Mouse (Mus musculus): ENCODE measurements around the gene Adamtsl3. TPM values are rescaled to one million over a fixed set of nuclear protein-coding genes. Genes with fewer than 3 reads are reported as not detected.

Adamtsl3 gene
- polyA plus RNA-seq, 1 experiment from 2014 or later, result 0.93 TPM

GRCm38 (mm10) chr7:82423602-82424001, 88.1 kb downstream of the Adamtsl3 start:
- Histone ChIP-seq H3K27ac (ENCODE audit: low read depth, low read length) (no peak overlapping the region), H3K9ac (ENCODE audit: low read depth, low read length) (no peak overlapping the region), H3K9me3 (ENCODE audit: control insufficient read depth, low read length) (no peaks in the 10 kb centered on the region), H3K27me3 (replicated peaks; ENCODE audit: control insufficient read depth, insufficient read depth, low read length) (no peaks in the 10 kb centered on the region), H3K36me3 (ENCODE audit: control insufficient read depth, insufficient read depth, low read length) (no peaks in the 10 kb centered on the region), H3K4me3 (ENCODE audit: low read length) (no peak overlapping the region), H3K4me2 (ENCODE audit: low read length) (no peak overlapping the region), H3K4me1 (ENCODE audit: control insufficient read depth, insufficient read depth, low read depth, low read length) (no peaks in the 10 kb centered on the region)
- no peak for ATAC-seq
- WGBS, result 80% methylated on average over 2 of the region's 2 CpGs

- whole genome bisulfite sequencing, result 100% methylated on average over 1 of the region's 1 CpGs
- H3K4me1 ChIP-seq (ENCODE audit: control insufficient read depth, insufficient read depth, low read depth, low read length), result no peaks in the 10 kb centered on the region
- H3K27ac ChIP-seq (ENCODE audit: low read depth, low read length), result no peak overlapping the region
- no peak overlapping the region for H3K4me2 ChIP-seq (ENCODE audit: low read length)
- H3K36me3 ChIP-seq (ENCODE audit: control insufficient read depth, insufficient read depth, low read length), result no peaks in the 10 kb centered on the region
- no peak overlapping the region for H3K4me3 ChIP-seq (ENCODE audit: low read length)
- no peaks in the 10 kb centered on the region for H3K9me3 ChIP-seq (ENCODE audit: control insufficient read depth, low read length)
- no peak overlapping the region for H3K9ac ChIP-seq (ENCODE audit: low read depth, low read length)
- no peak for ATAC-seq
- H3K27me3 ChIP-seq (replicated peaks; ENCODE audit: control insufficient read depth, insufficient read depth, low read length), result no peaks in the 10 kb centered on the region
These were observed 88.8 kb downstream of the Adamtsl3 start for GRCm38 (mm10) chr7:82424281-82424680.

DNA sequence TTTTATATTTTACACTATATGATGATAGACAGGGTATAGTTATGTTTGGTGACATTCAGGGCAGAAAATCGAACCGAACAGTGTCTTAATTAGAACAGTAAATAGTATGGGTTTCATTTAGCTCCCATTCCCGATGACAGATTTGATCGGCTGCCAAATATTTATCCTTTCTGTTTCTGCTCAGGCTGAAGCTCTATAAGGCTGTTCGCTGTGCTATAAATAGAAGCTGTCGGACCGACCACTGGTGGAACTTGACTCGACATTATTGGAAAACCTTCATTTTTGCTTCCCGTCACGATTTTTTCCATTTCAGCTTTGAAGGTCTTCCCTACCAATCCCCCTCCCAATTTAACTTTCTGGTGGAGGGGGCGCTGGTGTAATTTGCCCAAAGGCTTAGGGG, 89.9 kb downstream of the Adamtsl3 start:
- no peak overlapping the region for H3K4me3 ChIP-seq (ENCODE audit: low read length)
- no peak overlapping the region for H3K9ac ChIP-seq (ENCODE audit: low read depth, low read length)
- no peaks in the 10 kb centered on the region for H3K36me3 ChIP-seq (ENCODE audit: control insufficient read depth, insufficient read depth, low read length)
- no peak overlapping the region for H3K4me2 ChIP-seq (ENCODE audit: low read length)
- WGBS, result 58% methylated on average over 11 of the region's 11 CpGs
- ATAC-seq, result no peak
- no peak overlapping the region for H3K27ac ChIP-seq (ENCODE audit: low read depth, low read length)
- H3K4me1 ChIP-seq (ENCODE audit: control insufficient read depth, insufficient read depth, low read depth, low read length), result no peaks in the 10 kb centered on the region
- H3K9me3 ChIP-seq (ENCODE audit: control insufficient read depth, low read length), result no peaks in the 10 kb centered on the region
- no peaks in the 10 kb centered on the region for H3K27me3 ChIP-seq (replicated peaks; ENCODE audit: control insufficient read depth, insufficient read depth, low read length)

DNA sequence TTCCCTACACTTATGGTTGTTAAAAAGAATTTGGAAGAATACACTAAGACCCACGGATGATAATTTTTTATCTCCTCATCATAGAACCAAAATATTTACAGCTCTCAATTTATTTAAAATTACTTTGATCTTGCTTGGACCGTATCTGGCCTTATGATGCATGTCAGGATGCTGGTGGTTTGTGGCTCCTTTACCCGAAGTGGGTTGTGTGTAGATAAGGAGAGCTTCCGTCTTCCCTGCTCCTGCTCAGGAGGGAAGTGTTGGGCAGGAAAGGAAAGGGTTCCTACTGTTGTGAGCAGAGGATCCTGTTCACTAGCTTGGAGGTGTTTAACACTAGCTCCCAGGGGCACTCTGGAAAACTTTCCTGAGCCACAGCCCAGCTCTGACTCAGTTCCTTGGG, 94.0 kb downstream of the Adamtsl3 start:
- H3K4me1 ChIP-seq (ENCODE audit: control insufficient read depth, insufficient read depth, low read depth, low read length), result no peaks in the 10 kb centered on the region
- no peaks in the 10 kb centered on the region for H3K27me3 ChIP-seq (replicated peaks; ENCODE audit: control insufficient read depth, insufficient read depth, low read length)
- H3K4me2 ChIP-seq (ENCODE audit: low read length), result no peak overlapping the region
- H3K27ac ChIP-seq (ENCODE audit: low read depth, low read length), result no peak overlapping the region
- no peak overlapping the region for H3K4me3 ChIP-seq (ENCODE audit: low read length)
- 86% methylated on average over 4 of the region's 4 CpGs for WGBS
- H3K36me3 ChIP-seq (ENCODE audit: control insufficient read depth, insufficient read depth, low read length), result no peaks in the 10 kb centered on the region
- no peaks in the 10 kb centered on the region for H3K9me3 ChIP-seq (ENCODE audit: control insufficient read depth, low read length)
- no peak overlapping the region for H3K9ac ChIP-seq (ENCODE audit: low read depth, low read length)
- ATAC-seq, result no peak

- no peak overlapping the region for H3K4me3 ChIP-seq (ENCODE audit: low read length)
- no peak overlapping the region for H3K9ac ChIP-seq (ENCODE audit: low read depth, low read length)
- H3K4me2 ChIP-seq (ENCODE audit: low read length), result no peak overlapping the region
- ATAC-seq, result no peak
- no peaks in the 10 kb centered on the region for H3K9me3 ChIP-seq (ENCODE audit: control insufficient read depth, low read length)
- H3K4me1 ChIP-seq (ENCODE audit: control insufficient read depth, insufficient read depth, low read depth, low read length), result no peaks in the 10 kb centered on the region
- no peak overlapping the region for H3K27ac ChIP-seq (ENCODE audit: low read depth, low read length)
- H3K36me3 ChIP-seq (ENCODE audit: control insufficient read depth, insufficient read depth, low read length), result no peaks in the 10 kb centered on the region
- no peaks in the 10 kb centered on the region for H3K27me3 ChIP-seq (replicated peaks; ENCODE audit: control insufficient read depth, insufficient read depth, low read length)
- 75% methylated on average over 2 of the region's 2 CpGs for WGBS
These were observed 96.1 kb downstream of the Adamtsl3 start for GRCm38 (mm10) chr7:82431572-82431971.

GRCm38 (mm10) chr7:82433226-82433625, 97.7 kb downstream of the Adamtsl3 start:
- Histone ChIP-seq H3K4me2 (ENCODE audit: low read length) (no peak overlapping the region), H3K36me3 (ENCODE audit: control insufficient read depth, insufficient read depth, low read length) (no peaks in the 10 kb centered on the region), H3K27me3 (replicated peaks; ENCODE audit: control insufficient read depth, insufficient read depth, low read length) (no peaks in the 10 kb centered on the region), H3K27ac (ENCODE audit: low read depth, low read length) (no peak overlapping the region), H3K4me1 (ENCODE audit: control insufficient read depth, insufficient read depth, low read depth, low read length) (no peaks in the 10 kb centered on the region), H3K4me3 (ENCODE audit: low read length) (no peak overlapping the region), H3K9ac (ENCODE audit: low read depth, low read length) (no peak overlapping the region), H3K9me3 (ENCODE audit: control insufficient read depth, low read length) (no peaks in the 10 kb centered on the region)
- WGBS, result 96% methylated on average over 2 of the region's 2 CpGs
- ATAC-seq, result no peak

- ATAC-seq, result no peak
- Histone ChIP-seq H3K36me3 (ENCODE audit: control insufficient read depth, insufficient read depth, low read length) (no peaks in the 10 kb centered on the region), H3K9me3 (ENCODE audit: control insufficient read depth, low read length) (no peaks in the 10 kb centered on the region), H3K4me2 (ENCODE audit: low read length) (no peak overlapping the region), H3K4me3 (ENCODE audit: low read length) (no peak overlapping the region), H3K27ac (ENCODE audit: low read depth, low read length) (no peak overlapping the region), H3K9ac (ENCODE audit: low read depth, low read length) (no peak overlapping the region), H3K27me3 (replicated peaks; ENCODE audit: control insufficient read depth, insufficient read depth, low read length) (no peaks in the 10 kb centered on the region), H3K4me1 (ENCODE audit: control insufficient read depth, insufficient read depth, low read depth, low read length) (no peaks in the 10 kb centered on the region)
- WGBS, result 73% methylated on average over 2 of the region's 2 CpGs
These were observed 122.9 kb downstream of the Adamtsl3 start for GRCm38 (mm10) chr7:82458376-82458775.

- no peak overlapping the region for H3K27ac ChIP-seq (ENCODE audit: low read depth, low read length)
- H3K4me2 ChIP-seq (ENCODE audit: low read length), result no peak overlapping the region
- 83% methylated on average over 10 of the region's 10 CpGs for WGBS
- no peaks in the 10 kb centered on the region for H3K9me3 ChIP-seq (ENCODE audit: control insufficient read depth, low read length)
- no peaks in the 10 kb centered on the region for H3K4me1 ChIP-seq (ENCODE audit: control insufficient read depth, insufficient read depth, low read depth, low read length)
- no peaks in the 10 kb centered on the region for H3K36me3 ChIP-seq (ENCODE audit: control insufficient read depth, insufficient read depth, low read length)
- H3K27me3 ChIP-seq (replicated peaks; ENCODE audit: control insufficient read depth, insufficient read depth, low read length), result no peaks in the 10 kb centered on the region
- no peak overlapping the region for H3K4me3 ChIP-seq (ENCODE audit: low read length)
- H3K9ac ChIP-seq (ENCODE audit: low read depth, low read length), result no peak overlapping the region
- no peak for ATAC-seq
These were observed 127.5 kb downstream of the Adamtsl3 start for GRCm38 (mm10) chr7:82462921-82463523.

DNA sequence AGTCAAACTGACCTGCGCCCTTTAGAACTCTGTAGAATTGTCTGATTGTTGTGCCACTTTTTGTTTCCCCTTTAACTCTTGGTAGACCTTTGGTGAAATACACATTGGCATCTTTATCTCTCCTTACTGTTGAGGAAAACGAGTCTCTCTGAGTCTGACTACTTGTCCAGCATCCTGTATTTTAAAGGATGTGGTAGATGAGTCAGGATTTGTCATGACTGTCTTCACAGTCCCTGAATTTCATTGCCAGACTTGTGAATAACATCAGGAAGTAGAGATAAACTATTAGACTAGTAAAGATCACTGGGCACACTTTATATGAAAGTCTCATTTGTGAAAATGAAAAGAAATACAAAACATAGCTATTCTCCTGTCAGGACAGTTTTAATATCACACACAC, 128.9 kb downstream of the Adamtsl3 start:
- Histone ChIP-seq H3K4me1 (ENCODE audit: control insufficient read depth, insufficient read depth, low read depth, low read length) (no peaks in the 10 kb centered on the region), H3K4me2 (ENCODE audit: low read length) (no peak overlapping the region), H3K27me3 (replicated peaks; ENCODE audit: control insufficient read depth, insufficient read depth, low read length) (no peaks in the 10 kb centered on the region), H3K4me3 (ENCODE audit: low read length) (no peak overlapping the region), H3K9me3 (ENCODE audit: control insufficient read depth, low read length) (no peaks in the 10 kb centered on the region), H3K27ac (ENCODE audit: low read depth, low read length) (no peak overlapping the region), H3K36me3 (ENCODE audit: control insufficient read depth, insufficient read depth, low read length) (no peaks in the 10 kb centered on the region), H3K9ac (ENCODE audit: low read depth, low read length) (no peak overlapping the region)
- WGBS, result 83% methylated on average over 2 of the region's 2 CpGs
- no peak for ATAC-seq

DNA sequence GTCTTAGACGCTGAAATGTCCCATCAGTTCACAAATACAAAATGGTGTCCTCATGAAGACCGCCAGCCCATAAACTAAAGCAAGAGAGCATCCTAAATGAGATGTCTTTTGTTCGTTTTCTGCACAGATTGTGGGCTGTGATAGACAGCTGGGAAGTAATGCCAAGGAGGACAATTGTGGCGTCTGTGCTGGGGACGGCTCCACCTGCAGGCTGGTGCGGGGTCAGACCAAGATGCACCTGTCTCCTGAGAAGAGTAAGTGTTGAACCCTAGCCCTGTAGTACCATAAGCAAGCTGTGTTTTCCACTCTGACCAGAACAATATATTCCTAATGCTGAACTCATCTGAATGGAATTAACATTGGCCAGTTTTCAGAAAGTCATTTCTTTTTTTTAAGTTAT, 129.9 kb downstream of the Adamtsl3 start:
- Histone ChIP-seq H3K27ac (ENCODE audit: low read depth, low read length) (no peak overlapping the region), H3K36me3 (ENCODE audit: control insufficient read depth, insufficient read depth, low read length) (no peaks in the 10 kb centered on the region), H3K27me3 (replicated peaks; ENCODE audit: control insufficient read depth, insufficient read depth, low read length) (no peaks in the 10 kb centered on the region), H3K4me1 (ENCODE audit: control insufficient read depth, insufficient read depth, low read depth, low read length) (no peaks in the 10 kb centered on the region), H3K4me3 (ENCODE audit: low read length) (no peak overlapping the region), H3K4me2 (ENCODE audit: low read length) (no peak overlapping the region), H3K9ac (ENCODE audit: low read depth, low read length) (no peak overlapping the region), H3K9me3 (ENCODE audit: control insufficient read depth, low read length) (no peaks in the 10 kb centered on the region)
- ATAC-seq, result no peak
- WGBS, result 68% methylated on average over 6 of the region's 6 CpGs
